Mouse (Mus musculus) embryonic facial prominence, embryonic 12.5 days (tissue): ENCODE results near the gene Zscan26. TPM values are rescaled to one million over a fixed set of nuclear protein-coding genes. Genes with fewer than 3 reads are reported as not detected.

Experiments used
- ATAC-seq: fragments of 200-750 bp; cut with Nextera tagmentation; 2 replicates; pipeline ENCODE4 v1.8.0; 2017; ENCODE audit not compliant: insufficient number of reproducible peaks, insufficient read depth, low FRiP score, low TSS enrichment
- H3K27ac ChIP-seq: fragments of 300-500 bp; sonication (generic); 2 replicates; pipeline ENCODE4 v1.5.1; 2016; ENCODE audit warnings: mild to moderate bottlenecking
- H3K27me3 ChIP-seq: fragments of 300-500 bp; sonication (generic); 2 replicates; pipeline ENCODE4 v1.6.1; 2016; ENCODE audit warnings: mild to moderate bottlenecking, moderate library complexity
- H3K36me3 ChIP-seq: fragments of 300-500 bp; sonication (generic); 2 replicates; pipeline ENCODE4 v1.6.1; 2016; ENCODE audit warnings: mild to moderate bottlenecking
- H3K4me1 ChIP-seq: fragments of 300-500 bp; sonication (generic); 2 replicates; pipeline ENCODE4 v1.6.1; 2016
- H3K4me2 ChIP-seq: fragments of 300-500 bp; sonication (generic); replicated peaks from 2 replicates; pipeline ENCODE4 v1.6.1; 2016; ENCODE audit warnings: mild to moderate bottlenecking, moderate library complexity
- H3K4me3 ChIP-seq: fragments of 300-500 bp; sonication (generic); 2 replicates; pipeline ENCODE4 v1.5.1; 2016; ENCODE audit warnings: mild to moderate bottlenecking
- H3K9ac ChIP-seq: fragments of 300-500 bp; sonication (generic); 2 replicates; pipeline ENCODE4 v1.6.1; 2016; ENCODE audit warnings: mild to moderate bottlenecking, moderate library complexity
- H3K9me3 ChIP-seq: fragments of 300-500 bp; sonication (generic); 2 replicates; pipeline ENCODE4 v1.6.1; 2016; ENCODE audit warnings: mild to moderate bottlenecking, moderate library complexity
- WGBS: fragments of 180-500 bp; shearing (Covaris S2); methylation state at CpG from one replicate; pipeline ENCODE4 v1.1.7; 2016; 5-methylcytosine and 5-hydroxymethylcytosine counted together
- polyA plus RNA-seq: library from polyadenylated mRNA; unstranded; fragments of >200 nt; fragmentation: Nextera tagmentation; extraction: Ambion mirVana; gene quantifications from 2 replicates; pipeline ENCODE4 v1.2.1, GENCODE M21; 2016

Gene Zscan26
- polyA plus RNA-seq, 1 experiment from 2014 or later = 30.5 TPM

DNA sequence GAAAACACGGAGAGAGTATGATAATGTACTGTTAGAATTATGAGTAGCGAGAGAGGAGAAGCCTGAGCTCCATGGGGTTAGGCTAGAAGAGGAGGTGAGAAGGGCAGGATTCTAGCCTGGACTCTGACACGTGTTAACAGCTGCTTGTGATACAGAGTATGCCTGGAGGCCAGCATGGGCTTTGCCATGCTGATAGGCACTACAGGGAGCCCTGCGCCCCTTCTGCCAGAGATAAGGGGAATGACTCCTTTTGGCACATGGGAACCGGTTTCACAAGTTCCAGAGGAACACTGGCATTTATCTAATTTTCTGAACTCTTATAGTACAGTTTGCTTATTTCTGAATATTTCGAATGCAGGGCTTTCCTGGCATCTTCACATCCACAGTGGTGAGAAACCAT, 34.7 kb downstream of the Zscan26 start:
- Histone ChIP-seq H3K4me3 (no peak overlapping the region), H3K9ac (no peak overlapping the region), H3K27ac (no peak overlapping the region), H3K4me2 (no peak overlapping the region), H3K9me3 (no peaks in the 10 kb centered on the region), H3K27me3 (no peaks in the 10 kb centered on the region), H3K36me3 (no peaks in the 10 kb centered on the region), H3K4me1 (no peaks in the 10 kb centered on the region)
- ATAC-seq = no peak
- WGBS = 61% methylated on average over 6 of the region's 6 CpGs

DNA sequence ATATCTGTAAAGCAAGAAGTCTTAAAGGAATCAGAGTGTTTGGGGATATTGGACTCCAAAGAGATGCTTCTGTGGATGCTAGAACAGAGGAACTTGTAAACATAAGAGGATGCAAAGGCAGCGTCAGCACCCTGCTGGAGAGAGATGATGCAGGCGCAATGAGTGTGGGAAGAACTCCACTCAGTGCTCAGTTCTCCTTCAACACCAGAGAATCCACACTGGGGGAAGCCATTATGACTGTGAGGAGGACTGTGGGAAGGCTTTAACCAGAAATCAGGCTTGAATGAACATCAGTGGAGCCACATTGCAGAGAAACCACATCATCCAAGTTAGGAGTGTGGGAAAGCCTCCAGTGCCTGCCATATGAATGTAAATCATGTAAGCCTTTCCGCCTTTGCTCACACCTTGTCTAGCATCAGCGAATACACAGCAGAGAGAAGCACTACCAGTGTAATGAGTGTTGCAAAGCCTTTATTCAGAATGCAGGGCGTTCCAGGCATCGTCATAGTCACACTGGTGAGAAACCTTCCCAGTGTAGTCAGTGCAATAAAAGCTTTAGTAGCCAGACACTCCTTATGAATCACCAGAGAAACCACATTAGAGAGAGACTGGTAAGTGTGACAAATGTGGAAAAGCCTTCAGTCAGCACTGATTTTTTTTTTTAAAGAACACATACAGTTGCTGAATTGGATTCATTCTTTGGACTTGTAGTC, 36.1 kb downstream of the Zscan26 start:
- Histone ChIP-seq H3K9me3 (no peaks in the 10 kb centered on the region), H3K4me1 (no peaks in the 10 kb centered on the region), H3K27ac (no peak overlapping the region), H3K9ac (no peak overlapping the region), H3K4me2 (no peak overlapping the region), H3K4me3 (no peak overlapping the region), H3K36me3 (no peaks in the 10 kb centered on the region), H3K27me3 (no peaks in the 10 kb centered on the region)
- no peak for ATAC-seq
- WGBS = 78% methylated on average over 6 of the region's 6 CpGs

DNA sequence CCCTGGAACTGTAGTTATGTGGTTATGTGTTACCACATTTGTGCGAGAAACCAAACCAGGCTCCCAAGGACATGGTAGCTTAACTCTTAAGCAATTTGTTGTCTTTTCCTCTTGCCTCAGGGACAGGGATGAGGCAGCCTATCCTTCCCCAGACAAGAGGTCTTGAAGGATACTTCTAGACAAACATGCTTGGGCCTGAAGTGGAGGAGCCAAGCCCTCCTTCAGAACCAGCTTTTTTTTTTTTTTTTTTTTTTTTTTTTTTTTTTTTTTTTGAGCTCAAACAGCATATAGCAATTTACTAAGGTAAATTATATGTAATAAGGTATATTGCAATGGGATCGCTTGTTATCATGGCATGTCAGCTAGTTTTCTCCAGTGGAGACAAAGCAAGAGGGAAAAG, 37.8 kb downstream of the Zscan26 start:
- Histone ChIP-seq H3K4me1 (no peaks in the 10 kb centered on the region), H3K4me2 (no peak overlapping the region), H3K4me3 (no peak overlapping the region), H3K27ac (no peak overlapping the region), H3K36me3 (no peaks in the 10 kb centered on the region), H3K9ac (no peak overlapping the region), H3K27me3 (no peaks in the 10 kb centered on the region), H3K9me3 (no peaks in the 10 kb centered on the region)
- 78% methylated on average over 2 of the region's 2 CpGs for WGBS
- ATAC-seq = no peak

DNA sequence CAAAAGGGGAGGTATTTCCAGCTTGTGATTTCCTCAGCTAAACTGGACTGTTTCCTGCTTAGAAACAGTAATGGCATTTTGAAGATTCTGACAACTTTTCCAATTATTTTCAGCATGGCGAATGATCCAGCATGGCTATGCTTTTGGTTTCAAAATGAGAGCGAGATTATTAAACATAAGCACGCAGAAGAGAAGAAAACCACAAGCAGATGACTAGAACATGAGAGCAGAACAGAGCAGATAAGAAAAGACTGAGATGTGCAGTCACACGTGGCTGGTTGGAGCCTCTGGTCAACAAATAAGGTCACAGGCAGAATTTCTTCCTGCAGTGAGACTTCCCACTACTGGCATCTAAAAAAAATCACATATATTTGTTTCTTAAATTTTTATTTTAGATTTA, 38.3 kb downstream of the Zscan26 start:
- Histone ChIP-seq H3K9ac (no peak overlapping the region), H3K36me3 (no peaks in the 10 kb centered on the region), H3K27ac (no peak overlapping the region), H3K4me1 (no peaks in the 10 kb centered on the region), H3K27me3 (no peaks in the 10 kb centered on the region), H3K4me3 (no peak overlapping the region), H3K9me3 (no peaks in the 10 kb centered on the region), H3K4me2 (no peak overlapping the region)
- ATAC-seq = no peak
- 76% methylated on average over 4 of the region's 4 CpGs for WGBS

DNA sequence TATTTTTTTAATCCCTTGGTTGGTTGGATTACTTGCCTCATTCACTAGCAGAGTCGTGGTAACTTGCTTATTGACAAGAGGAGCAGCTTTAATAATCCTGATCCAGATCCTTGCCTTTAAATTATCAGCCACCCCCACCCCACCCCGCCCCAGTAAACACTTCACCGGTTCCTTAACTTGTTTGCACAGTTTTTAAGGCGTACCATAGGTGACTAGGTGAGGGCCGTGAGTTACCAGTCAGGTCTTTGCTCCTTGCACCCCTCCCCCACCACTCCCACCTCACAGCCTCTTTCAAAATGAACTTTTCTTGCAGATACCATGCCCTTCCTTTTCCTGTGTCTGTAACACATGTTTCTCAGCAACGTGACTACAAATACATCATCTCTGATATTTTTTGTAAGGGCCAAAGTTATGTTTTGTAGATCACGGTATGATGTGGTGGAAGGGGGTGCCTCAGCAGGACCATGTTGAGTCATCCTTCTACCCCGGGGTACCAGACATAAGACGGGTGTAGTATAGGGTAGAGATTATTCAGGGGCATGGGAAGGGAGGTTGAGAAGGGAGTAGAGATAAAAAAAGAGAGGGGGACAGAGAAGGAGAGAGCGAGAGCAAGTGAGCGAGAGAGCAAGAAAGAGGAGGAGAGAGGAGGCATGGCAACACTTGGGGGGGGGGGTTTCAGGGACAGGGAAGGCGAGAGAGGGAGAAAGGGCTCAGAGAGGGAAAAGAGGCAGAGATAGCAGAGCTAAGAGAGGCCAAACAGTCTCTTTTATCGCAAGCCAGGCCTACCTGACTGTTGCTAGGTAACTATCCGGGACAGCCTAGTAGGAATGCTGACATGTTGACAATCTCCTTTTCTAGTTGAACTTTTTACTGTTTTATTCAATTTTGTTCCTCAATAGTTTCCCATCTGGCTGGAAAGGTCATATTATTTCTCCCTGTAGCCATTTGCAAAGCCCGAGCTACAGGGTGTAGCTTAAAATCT, 39.0 kb downstream of the Zscan26 start:
- Histone ChIP-seq H3K9ac (no peak overlapping the region), H3K4me2 (no peak overlapping the region), H3K27ac (no peak overlapping the region), H3K4me1 (no peaks in the 10 kb centered on the region), H3K4me3 (no peak overlapping the region), H3K36me3 (no peaks in the 10 kb centered on the region), H3K27me3 (no peaks in the 10 kb centered on the region), H3K9me3 (no peaks in the 10 kb centered on the region)
- no peak for ATAC-seq
- 74% methylated on average over 15 of the region's 15 CpGs for WGBS

DNA sequence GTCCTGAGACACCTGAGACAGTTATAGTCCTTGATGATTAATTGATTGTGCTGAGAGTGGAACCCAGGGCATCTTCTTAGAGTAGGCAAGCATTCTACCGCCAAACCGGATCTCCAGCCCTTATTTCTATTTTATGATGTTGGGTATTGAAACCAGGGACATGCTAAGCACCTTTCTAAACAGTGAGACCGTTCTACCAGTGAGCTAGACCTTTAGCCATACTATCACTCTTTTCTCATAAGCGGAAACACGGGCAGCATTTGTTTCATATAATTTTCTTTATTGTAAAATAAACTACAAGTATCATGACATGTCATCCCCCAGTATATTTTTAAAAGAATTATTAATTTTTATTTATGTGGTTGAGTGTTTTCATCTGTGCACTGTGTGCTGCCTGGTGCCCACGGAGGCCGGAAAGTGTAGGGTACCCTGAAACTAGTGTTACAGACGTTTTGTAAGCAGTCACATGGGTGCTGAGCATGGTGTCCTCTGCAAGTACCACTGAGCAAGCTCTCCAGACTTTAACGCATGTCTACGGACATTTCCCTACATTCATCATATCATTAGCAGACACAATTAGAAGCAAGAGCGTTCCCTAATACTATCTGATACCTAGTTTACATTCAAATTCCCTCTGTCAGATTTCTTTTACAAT, 44.6 kb downstream of the Zscan26 start:
- no peak for ATAC-seq
- WGBS = 50% methylated on average over 11 of the region's 11 CpGs
- peak overlapping the region; percentile 68; the same call in 1 of the 2 replicates for H3K9ac ChIP-seq

DNA sequence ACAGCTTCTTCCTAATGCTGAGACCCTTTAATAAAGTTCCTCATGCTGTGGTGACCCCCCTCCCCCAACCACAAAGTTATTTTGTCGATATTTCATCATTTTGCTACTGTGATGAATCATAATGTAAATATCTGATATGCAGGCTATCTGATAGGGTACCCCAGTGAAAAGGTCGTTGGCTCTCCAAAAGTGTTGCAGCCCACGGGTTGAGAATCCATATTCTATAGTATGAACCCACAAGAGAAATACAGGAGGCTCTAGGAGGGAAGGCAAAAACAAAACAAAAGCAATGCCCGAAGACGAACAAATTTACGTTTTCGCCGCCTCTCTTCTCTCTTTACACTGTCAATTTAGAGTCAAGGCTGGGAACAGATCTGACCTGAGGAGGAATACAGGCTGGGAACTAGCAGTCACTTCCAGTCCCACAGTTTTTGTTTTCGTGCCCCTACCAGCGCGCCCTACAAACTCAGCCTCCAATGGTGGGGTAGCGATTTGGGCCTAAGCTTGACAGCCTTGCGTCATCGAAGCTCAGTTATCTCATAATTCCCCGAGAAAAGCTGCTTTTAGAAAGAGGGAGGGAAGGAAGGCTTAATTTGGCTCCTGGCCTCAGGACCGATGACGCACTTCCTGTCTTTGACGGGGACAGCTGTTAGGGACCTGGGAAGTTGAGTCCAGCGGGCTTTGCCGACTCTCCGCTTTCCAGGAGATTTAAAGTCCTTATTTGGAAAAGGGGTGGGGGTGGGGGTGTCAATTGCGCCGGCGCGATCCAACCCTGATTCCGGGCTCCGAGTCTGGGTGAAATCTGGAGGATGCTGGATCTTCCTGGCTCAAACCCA, 45.3 kb downstream of the Zscan26 start:
- Histone ChIP-seq H3K9ac (peak overlapping the region; percentile 68), H3K4me2 (peak overlapping the region; percentile 63), H3K4me3 (peak overlapping the region; percentile 49), H3K27ac (peak overlapping the region; percentile 65; the same call in 1 of the 2 replicates), H3K27me3 (no peaks in the 10 kb centered on the region), H3K4me1 (no peaks in the 10 kb centered on the region; the same call in 1 of the 2 replicates), H3K36me3 (no peaks in the 10 kb centered on the region), H3K9me3 (no peaks in the 10 kb centered on the region)
- peak; percentile 91 for ATAC-seq
- 3% methylated on average over 27 of the region's 27 CpGs for whole genome bisulfite sequencing

More for the DNA sequence above, 44.6 kb downstream of the Zscan26 start:
- Histone ChIP-seq H3K4me1 (no peaks in the 10 kb centered on the region; the same call in 1 of the 2 replicates), H3K9me3 (no peaks in the 10 kb centered on the region), H3K27me3 (no peaks in the 10 kb centered on the region), H3K4me3 (peak overlapping the region; percentile 49), H3K27ac (0 out of 2 replicates have a peak overlapping the region, but pooled peaks have one; percentile 42), H3K36me3 (no peaks in the 10 kb centered on the region), H3K4me2 (peak overlapping the region; percentile 63)

DNA sequence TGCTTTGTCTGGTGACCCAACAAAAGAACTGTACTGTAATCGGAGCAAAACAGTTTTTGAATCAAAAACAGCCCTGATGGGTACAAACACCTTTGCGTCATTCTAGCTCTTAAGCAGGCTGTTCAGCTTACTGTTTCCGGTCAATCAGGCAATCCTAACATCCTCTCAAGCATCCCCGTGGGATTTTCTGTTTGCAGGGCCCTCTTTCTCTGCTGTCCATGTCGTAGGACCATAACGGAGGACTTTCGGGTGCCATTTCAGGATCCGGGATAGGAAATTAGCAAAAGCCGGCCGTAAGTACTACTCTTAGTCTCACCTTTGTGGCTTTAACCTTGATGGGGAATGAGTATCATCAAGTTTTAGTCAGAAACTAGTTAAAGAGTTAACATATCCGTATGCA, 46.2 kb downstream of the Zscan26 start:
- ATAC-seq = no peak
- H3K4me1 ChIP-seq = no peaks in the 10 kb centered on the region; the same call in 1 of the 2 replicates
- no peaks in the 10 kb centered on the region for H3K27me3 ChIP-seq
- no peaks in the 10 kb centered on the region for H3K9me3 ChIP-seq
- WGBS = 73% methylated on average over 11 of the region's 11 CpGs
- peak overlapping the region; percentile 63 for H3K4me2 ChIP-seq
- no peak overlapping the region for H3K9ac ChIP-seq
- no peak overlapping the region for H3K27ac ChIP-seq
- H3K4me3 ChIP-seq = no peak overlapping the region
- no peaks in the 10 kb centered on the region for H3K36me3 ChIP-seq

DNA sequence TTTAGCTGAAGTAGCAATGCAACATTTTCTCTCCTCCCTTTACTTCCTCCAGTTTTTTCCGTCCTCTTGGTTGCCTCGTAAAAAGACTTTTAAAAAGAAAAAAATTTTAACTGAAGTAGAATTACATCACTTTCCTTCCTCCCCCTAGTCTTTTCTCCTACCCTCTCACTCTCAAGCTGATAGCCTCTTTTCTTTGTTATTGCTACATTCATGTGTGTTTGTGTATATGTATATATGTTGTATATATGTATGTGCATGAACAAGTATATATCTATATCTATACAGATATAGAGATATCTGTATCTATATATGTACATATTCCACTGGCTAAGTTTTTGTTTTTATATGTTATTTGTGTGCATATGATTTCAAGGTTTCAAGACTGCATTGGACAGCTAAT, 50.7 kb downstream of the Zscan26 start:
- peak overlapping the region; percentile 83; the same call in 1 of the 2 replicates for H3K9ac ChIP-seq
- 0% methylated on average over 2 of the region's 2 CpGs for WGBS
- H3K27me3 ChIP-seq = no peaks in the 10 kb centered on the region
- no peaks in the 10 kb centered on the region for H3K9me3 ChIP-seq
- ATAC-seq = no peak
- H3K4me1 ChIP-seq = peaks cover 8% of the 10 kb centered on the region
- H3K36me3 ChIP-seq = peaks cover 9% of the 10 kb centered on the region; the same call in 1 of the 2 replicates
- H3K4me2 ChIP-seq = peak overlapping the region; percentile 60
- no peak overlapping the region for H3K27ac ChIP-seq
- peak overlapping the region; percentile 84 for H3K4me3 ChIP-seq

DNA sequence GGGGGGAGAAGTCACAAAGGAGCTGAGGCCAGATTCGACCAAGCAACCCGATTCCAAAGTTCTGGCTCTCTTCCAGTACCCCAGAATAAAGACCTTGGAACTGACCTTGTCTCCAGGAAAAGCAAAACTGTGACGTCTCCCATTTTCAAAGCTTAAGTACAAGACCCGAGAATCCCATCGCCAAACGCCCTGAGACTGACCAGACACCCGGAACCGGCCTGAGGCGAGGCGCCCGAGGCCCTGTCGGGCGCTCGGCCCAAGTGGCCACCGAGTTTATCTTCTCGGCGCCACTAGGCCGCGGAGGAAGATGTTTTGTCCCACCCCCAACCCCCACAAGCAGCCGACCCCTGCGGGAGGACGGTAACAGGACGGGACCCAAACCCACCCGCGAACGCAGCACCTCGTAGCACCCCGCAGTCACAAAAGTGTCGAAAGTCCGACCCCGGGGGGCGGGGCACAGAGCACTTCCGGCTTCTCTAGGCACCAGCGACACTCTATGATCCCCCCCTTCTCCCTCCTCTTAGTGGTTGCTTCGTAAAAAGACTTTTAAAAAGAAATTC, 51.2 kb downstream of the Zscan26 start, which contains the start of gene Zkscan3:
Gene Zkscan3 (minus strand): TSS at position 469 of the 560 bp plus-strand sequence.
- H3K4me1 ChIP-seq = peaks cover 8% of the 10 kb centered on the region
- H3K9ac ChIP-seq = peak within 1 kb of the TSS; percentile 83
- no peaks in the 10 kb centered on the region for H3K9me3 ChIP-seq
- H3K4me3 ChIP-seq = peak within 1 kb of the TSS; percentile 84
- H3K36me3 ChIP-seq = peaks cover 9% of the 10 kb centered on the region; the same call in 1 of the 2 replicates
- peak within 1 kb of the TSS; percentile 69 for H3K27ac ChIP-seq
- H3K4me2 ChIP-seq = peak within 1 kb of the TSS; percentile 60
- no peaks in the 10 kb centered on the region for H3K27me3 ChIP-seq
- peak; percentile 94 for ATAC-seq
- WGBS = under 1% methylated on average over 35 of the region's 35 CpGs
